Mouse (Mus musculus): Measurements from ENCODE around the gene Tmem168.

- no peak for TF ChIP-seq CTCF (IDR thresholded peaks at IDR 0.05; ENCODE audit: control insufficient read depth, insufficient read depth, low read length)
- no peak for TF ChIP-seq POLR2A (IDR thresholded peaks at IDR 0.05; ENCODE audit: borderline replicate concordance, control insufficient read depth, low read depth, low read length)
Observed at GRCm38 (mm10) chr6:13650854-13651253, 43.0 kb upstream of the Tmem168 start.

All from bone marrow, adult 2 months (tissue).